Mouse (Mus musculus): ENCODE measurements around the gene 5830473C10Rik. TPM values are rescaled to one million over a fixed set of nuclear protein-coding genes. Genes with fewer than 3 reads are reported as not detected.
"Not testable (repeated sequence)": the region's sequence is repeated elsewhere in the genome, so short reads cannot be mapped to it uniquely, and the experiment has no call there.

The 5830473C10Rik gene
- polyA plus RNA-seq, 1 experiment from 2014 or later = not detected

DNA sequence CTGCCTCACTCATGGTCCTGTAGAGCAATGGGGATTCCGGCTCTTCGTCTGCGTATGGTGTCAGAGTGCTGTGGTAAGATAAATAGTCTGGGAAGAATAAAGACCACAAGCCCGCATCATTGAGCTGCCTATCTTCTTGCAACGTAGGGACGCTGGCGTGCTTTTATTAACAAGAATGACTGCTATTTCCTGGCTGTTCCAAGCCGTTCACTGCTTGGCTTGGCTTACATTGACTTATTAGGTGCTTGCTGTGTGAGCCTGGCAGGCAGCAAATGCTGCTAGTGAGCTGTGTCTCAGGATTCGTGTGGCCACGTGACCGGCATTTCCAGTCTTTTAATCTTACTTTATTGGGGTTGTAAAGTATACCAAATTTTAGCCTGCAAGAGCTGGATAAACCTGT, 48.0 kb downstream of the 5830473C10Rik start:
- DNase-seq (ENCODE audit: low spot score) (no peak), ATAC-seq (ENCODE audit: low FRiP score) (no peak)
- Histone ChIP-seq H3K36me3 (ENCODE audit: control insufficient read depth, insufficient read depth, low read length) (no peaks in the 10 kb centered on the region), H3K9me3 (ENCODE audit: control insufficient read depth, low read length) (no peaks in the 10 kb centered on the region), H3K9ac (ENCODE audit: low read depth, low read length) (no peak overlapping the region), H3K4me3 (ENCODE audit: low read depth, low read length) (no peak overlapping the region), H3K4me1 (replicated peaks; ENCODE audit: control insufficient read depth, insufficient read depth, low read length) (no peaks in the 10 kb centered on the region), H3K27me3 (ENCODE audit: control insufficient read depth, insufficient read depth, low read length) (no peaks in the 10 kb centered on the region), H3K27ac (ENCODE audit: low read depth, low read length) (no peak overlapping the region), H3K4me2 (replicated peaks; ENCODE audit: low read depth, low read length) (no peak overlapping the region)
- 71% methylated on average over 11 of the region's 11 CpGs for WGBS

DNA sequence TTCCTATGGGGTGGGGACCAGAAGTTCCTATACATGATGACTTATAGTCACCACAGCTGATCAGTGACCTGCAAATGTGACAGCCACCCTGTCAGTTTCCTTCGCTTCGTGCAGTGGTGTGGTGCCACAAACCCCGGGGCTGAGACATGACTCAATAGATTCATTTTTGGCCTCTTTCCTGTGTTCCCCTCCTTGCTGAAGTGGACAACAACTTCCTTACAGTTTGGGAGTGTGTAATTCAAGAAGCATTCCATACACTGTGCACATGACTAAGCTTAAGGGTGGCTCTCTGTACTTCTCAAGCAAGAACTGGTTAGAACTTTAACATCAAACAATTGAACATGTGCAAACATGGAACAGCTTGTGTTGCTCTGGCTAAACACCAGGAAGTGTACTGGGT, 50.5 kb downstream of the 5830473C10Rik start:
- Histone ChIP-seq H3K36me3 (ENCODE audit: control insufficient read depth, insufficient read depth, low read length) (no peaks in the 10 kb centered on the region), H3K4me2 (replicated peaks; ENCODE audit: low read depth, low read length) (no peak overlapping the region), H3K4me3 (ENCODE audit: low read depth, low read length) (no peak overlapping the region), H3K27me3 (ENCODE audit: control insufficient read depth, insufficient read depth, low read length) (no peaks in the 10 kb centered on the region), H3K27ac (ENCODE audit: low read depth, low read length) (no peak overlapping the region), H3K9ac (ENCODE audit: low read depth, low read length) (no peak overlapping the region), H3K9me3 (ENCODE audit: control insufficient read depth, low read length) (no peaks in the 10 kb centered on the region), H3K4me1 (replicated peaks; ENCODE audit: control insufficient read depth, insufficient read depth, low read length) (no peaks in the 10 kb centered on the region)
- no peak for ATAC-seq (ENCODE audit: low FRiP score)
- no peak for DNase-seq (ENCODE audit: low spot score)
- WGBS = 88% methylated on average over 3 of the region's 3 CpGs

DNA sequence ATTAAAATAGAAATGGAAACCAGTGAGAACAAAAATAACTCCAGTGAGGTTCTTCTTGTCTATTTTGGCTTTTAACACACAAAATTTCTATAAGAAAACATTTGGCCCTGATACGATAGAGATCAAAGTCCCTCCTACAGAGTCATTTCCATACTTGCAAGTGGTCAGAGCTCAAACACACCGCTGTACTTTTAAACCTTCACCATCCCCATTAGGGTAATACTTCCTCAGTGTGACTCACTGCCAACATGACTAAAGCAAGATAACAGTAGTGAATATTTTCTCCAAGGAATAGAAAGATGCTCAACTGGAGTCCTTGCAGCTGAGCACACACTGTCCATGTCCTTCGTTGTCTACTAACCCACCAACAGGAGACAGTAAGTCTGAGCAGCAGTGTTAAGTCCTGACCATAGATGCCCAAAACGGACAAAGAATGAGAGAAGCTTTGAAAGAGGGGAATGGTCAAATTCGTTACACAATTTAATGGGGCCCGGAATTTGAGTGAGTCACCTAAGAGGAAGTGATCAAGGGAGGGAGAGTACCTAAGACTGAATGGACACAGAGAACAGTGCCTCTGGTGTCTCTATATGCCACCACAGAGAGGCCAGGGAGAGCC, 51.2 kb downstream of the 5830473C10Rik start:
- Histone ChIP-seq H3K4me3 (ENCODE audit: low read depth, low read length) (no peak overlapping the region), H3K9me3 (ENCODE audit: control insufficient read depth, low read length) (no peaks in the 10 kb centered on the region), H3K4me1 (replicated peaks; ENCODE audit: control insufficient read depth, insufficient read depth, low read length) (no peaks in the 10 kb centered on the region), H3K9ac (ENCODE audit: low read depth, low read length) (no peak overlapping the region), H3K4me2 (replicated peaks; ENCODE audit: low read depth, low read length) (no peak overlapping the region), H3K27ac (ENCODE audit: low read depth, low read length) (no peak overlapping the region), H3K27me3 (ENCODE audit: control insufficient read depth, insufficient read depth, low read length) (no peaks in the 10 kb centered on the region), H3K36me3 (ENCODE audit: control insufficient read depth, insufficient read depth, low read length) (no peaks in the 10 kb centered on the region)
- no peak for DNase-seq (ENCODE audit: low spot score)
- ATAC-seq (ENCODE audit: low FRiP score) = no peak
- 87% methylated on average over 6 of the region's 6 CpGs for WGBS

DNA sequence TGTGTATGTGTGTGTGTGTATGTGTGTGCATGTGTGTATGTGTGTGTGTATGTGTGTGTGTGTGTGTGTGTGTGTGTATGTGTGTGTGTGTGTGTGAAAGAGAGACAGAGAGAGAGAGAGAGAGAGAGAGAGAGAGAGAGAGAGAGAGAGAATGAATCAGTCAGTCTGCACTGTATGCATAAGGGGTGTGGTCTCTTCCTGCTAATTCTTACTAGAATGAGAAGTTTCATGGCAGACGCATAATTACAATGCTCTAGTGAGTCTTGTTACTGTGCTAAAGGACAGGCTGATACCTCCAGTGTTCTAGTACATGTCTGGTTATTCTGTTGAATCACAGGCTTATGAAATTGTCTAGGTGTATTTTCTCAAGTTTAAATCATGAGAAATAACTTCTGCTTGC, 51.8 kb downstream of the 5830473C10Rik start:
- H3K9me3 ChIP-seq (ENCODE audit: control insufficient read depth, low read length); H3K36me3 ChIP-seq (ENCODE audit: control insufficient read depth, insufficient read depth, low read length); H3K9ac ChIP-seq (ENCODE audit: low read depth, low read length); H3K4me1 ChIP-seq (replicated peaks; ENCODE audit: control insufficient read depth, insufficient read depth, low read length); H3K4me3 ChIP-seq (ENCODE audit: low read depth, low read length); H3K27me3 ChIP-seq (ENCODE audit: control insufficient read depth, insufficient read depth, low read length); H3K4me2 ChIP-seq (replicated peaks; ENCODE audit: low read depth, low read length); ATAC-seq (ENCODE audit: low FRiP score); H3K27ac ChIP-seq (ENCODE audit: low read depth, low read length); DNase-seq (ENCODE audit: low spot score): not testable (repeated sequence)
- WGBS = 95% methylated on average over 1 of the region's 1 CpGs

- Histone ChIP-seq H3K36me3 (ENCODE audit: control insufficient read depth, insufficient read depth, low read length) (no peaks in the 10 kb centered on the region), H3K9ac (ENCODE audit: low read depth, low read length) (no peak overlapping the region), H3K27me3 (ENCODE audit: control insufficient read depth, insufficient read depth, low read length) (no peaks in the 10 kb centered on the region), H3K4me3 (ENCODE audit: low read depth, low read length) (no peak overlapping the region), H3K9me3 (ENCODE audit: control insufficient read depth, low read length) (no peaks in the 10 kb centered on the region), H3K4me2 (replicated peaks; ENCODE audit: low read depth, low read length) (no peak overlapping the region), H3K27ac (ENCODE audit: low read depth, low read length) (no peak overlapping the region), H3K4me1 (replicated peaks; ENCODE audit: control insufficient read depth, insufficient read depth, low read length) (no peaks in the 10 kb centered on the region)
- DNase-seq (ENCODE audit: low spot score) = no peak
- 96% methylated on average over 3 of the region's 3 CpGs for WGBS
- ATAC-seq (ENCODE audit: low FRiP score) = no peak
Observed at GRCm38 (mm10) chr5:90617859-90618258, 57.0 kb downstream of the 5830473C10Rik start.

- WGBS = 95% methylated on average over 2 of the region's 2 CpGs
- no peak overlapping the region for H3K4me2 ChIP-seq (replicated peaks; ENCODE audit: low read depth, low read length)
- ATAC-seq (ENCODE audit: low FRiP score) (no peak), DNase-seq (ENCODE audit: low spot score) (no peak)
- H3K4me1 ChIP-seq (replicated peaks; ENCODE audit: control insufficient read depth, insufficient read depth, low read length) = no peaks in the 10 kb centered on the region
- H3K9ac ChIP-seq (ENCODE audit: low read depth, low read length) = no peak overlapping the region
- no peaks in the 10 kb centered on the region for H3K36me3 ChIP-seq (ENCODE audit: control insufficient read depth, insufficient read depth, low read length)
- no peaks in the 10 kb centered on the region for H3K9me3 ChIP-seq (ENCODE audit: control insufficient read depth, low read length)
- H3K27me3 ChIP-seq (ENCODE audit: control insufficient read depth, insufficient read depth, low read length) = no peaks in the 10 kb centered on the region
- no peak overlapping the region for H3K27ac ChIP-seq (ENCODE audit: low read depth, low read length)
- no peak overlapping the region for H3K4me3 ChIP-seq (ENCODE audit: low read depth, low read length)
Observed at GRCm38 (mm10) chr5:90621316-90621715, 60.4 kb downstream of the 5830473C10Rik start.

DNA sequence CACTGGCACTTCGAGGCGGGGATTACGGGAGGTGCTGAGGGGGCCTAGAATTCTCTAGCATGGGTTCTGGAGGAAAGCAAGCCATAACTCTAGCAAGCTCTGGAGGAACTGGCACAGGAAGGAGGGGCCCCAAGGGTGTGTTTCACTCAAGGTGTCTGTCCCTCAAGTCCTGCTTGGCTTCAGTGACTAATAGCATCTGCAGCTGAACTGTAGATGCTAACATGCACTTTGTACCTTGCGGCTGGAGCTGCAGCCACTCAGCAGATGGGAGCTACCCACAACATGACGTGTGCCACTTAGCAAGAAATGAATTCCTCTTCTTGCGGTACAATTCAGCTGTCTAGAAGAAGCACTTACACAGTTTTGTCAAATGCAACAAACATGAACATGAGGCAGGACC, 60.8 kb downstream of the 5830473C10Rik start:
- WGBS = 96% methylated on average over 6 of the region's 6 CpGs
- DNase-seq (ENCODE audit: low spot score) = no peak
- ATAC-seq (ENCODE audit: low FRiP score) = no peak
- H3K36me3 ChIP-seq (ENCODE audit: control insufficient read depth, insufficient read depth, low read length) = no peaks in the 10 kb centered on the region
- H3K4me2 ChIP-seq (replicated peaks; ENCODE audit: low read depth, low read length) = no peak overlapping the region
- H3K27me3 ChIP-seq (ENCODE audit: control insufficient read depth, insufficient read depth, low read length) = no peaks in the 10 kb centered on the region
- H3K4me1 ChIP-seq (replicated peaks; ENCODE audit: control insufficient read depth, insufficient read depth, low read length) = no peaks in the 10 kb centered on the region
- H3K9me3 ChIP-seq (ENCODE audit: control insufficient read depth, low read length) = no peaks in the 10 kb centered on the region
- no peak overlapping the region for H3K9ac ChIP-seq (ENCODE audit: low read depth, low read length)
- H3K4me3 ChIP-seq (ENCODE audit: low read depth, low read length) = no peak overlapping the region
- no peak overlapping the region for H3K27ac ChIP-seq (ENCODE audit: low read depth, low read length)

DNA sequence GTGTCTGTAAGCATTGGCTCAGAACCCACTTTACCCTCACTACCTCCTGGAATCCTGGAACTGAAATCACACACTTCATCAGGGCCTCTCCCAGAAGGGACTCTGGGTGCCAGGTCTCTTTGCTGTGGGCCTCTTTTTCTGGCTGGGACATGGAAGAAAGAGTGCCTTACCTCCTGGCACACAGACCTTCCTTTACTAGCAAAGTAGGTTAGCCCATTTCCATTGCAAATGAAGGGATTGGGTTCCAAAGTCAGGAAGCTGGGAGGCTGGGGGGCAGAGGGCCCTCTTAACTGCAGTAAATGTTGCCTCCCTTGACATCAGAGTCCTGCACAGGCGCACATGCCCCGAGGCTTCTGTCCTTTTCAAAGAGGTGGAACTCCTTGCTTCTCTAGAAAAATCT, 62.3 kb downstream of the 5830473C10Rik start:
- Histone ChIP-seq H3K27ac (ENCODE audit: low read depth, low read length) (no peak overlapping the region), H3K36me3 (ENCODE audit: control insufficient read depth, insufficient read depth, low read length) (no peaks in the 10 kb centered on the region), H3K4me1 (replicated peaks; ENCODE audit: control insufficient read depth, insufficient read depth, low read length) (no peaks in the 10 kb centered on the region), H3K4me2 (replicated peaks; ENCODE audit: low read depth, low read length) (no peak overlapping the region), H3K9me3 (ENCODE audit: control insufficient read depth, low read length) (no peaks in the 10 kb centered on the region), H3K4me3 (ENCODE audit: low read depth, low read length) (no peak overlapping the region), H3K9ac (ENCODE audit: low read depth, low read length) (no peak overlapping the region), H3K27me3 (ENCODE audit: control insufficient read depth, insufficient read depth, low read length) (no peaks in the 10 kb centered on the region)
- WGBS = 81% methylated on average over 2 of the region's 2 CpGs
- no peak for DNase-seq (ENCODE audit: low spot score)
- ATAC-seq (ENCODE audit: low FRiP score) = no peak

- Histone ChIP-seq H3K36me3 (ENCODE audit: control insufficient read depth, insufficient read depth, low read length) (no peaks in the 10 kb centered on the region), H3K27me3 (ENCODE audit: control insufficient read depth, insufficient read depth, low read length) (no peaks in the 10 kb centered on the region), H3K4me3 (ENCODE audit: low read depth, low read length) (no peak overlapping the region), H3K4me2 (replicated peaks; ENCODE audit: low read depth, low read length) (no peak overlapping the region), H3K9me3 (ENCODE audit: control insufficient read depth, low read length) (no peaks in the 10 kb centered on the region), H3K27ac (ENCODE audit: low read depth, low read length) (no peak overlapping the region), H3K9ac (ENCODE audit: low read depth, low read length) (no peak overlapping the region), H3K4me1 (replicated peaks; ENCODE audit: control insufficient read depth, insufficient read depth, low read length) (no peaks in the 10 kb centered on the region)
- 79% methylated on average over 18 of the region's 18 CpGs for WGBS
- DNase-seq (ENCODE audit: low spot score) = no peak
- ATAC-seq (ENCODE audit: low FRiP score) = no peak
Observed at GRCm38 (mm10) chr5:90624708-90625425, 64.0 kb downstream of the 5830473C10Rik start.
